In the genomic region with DNA sequence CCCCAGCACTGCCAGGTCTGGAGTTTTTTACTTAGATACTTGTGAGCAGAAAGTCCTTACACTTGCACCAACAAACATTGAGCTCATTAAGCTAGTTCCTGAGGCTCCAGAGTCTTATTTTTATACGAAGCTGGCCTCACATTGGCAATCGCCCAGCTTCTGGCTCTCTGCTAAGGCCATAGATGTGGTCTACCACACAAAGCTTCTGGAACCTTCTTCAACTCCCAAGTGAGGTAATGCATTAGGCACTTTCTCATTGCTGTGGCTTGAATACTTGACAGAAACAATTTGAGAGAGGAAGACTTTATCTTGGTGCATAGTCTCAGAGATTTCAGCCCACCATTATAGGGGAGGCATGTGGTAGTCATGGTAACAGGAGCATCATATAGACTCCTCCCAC, we compare ENCODE assay signal across 22 mouse cellular contexts. TPM values are rescaled to one million over a fixed set of nuclear protein-coding genes. Genes with fewer than 3 reads are reported as not detected.
DNase-seq lines count a peak whose midpoint lies in the region; ATAC-seq and TF ChIP-seq lines count a peak whose summit lies in the region.
"Had no signal": no experiment of that assay in that cellular context is flagged by ENCODE, and none has a peak within 500 bp of the region (broad histone marks: within the 10 kb centered on the region; RNA-seq: fewer than 3 reads in every experiment).

No protein-coding gene starts in this region.

- no peak overlapping the region for H3K4me2 ChIP-seq in limb, embryonic 14.5 days (replicated peaks; ENCODE audit: low read depth, low read length, severe bottlenecking)
- H3K4me2 ChIP-seq: embryonic facial prominence, embryonic 13.5 days; forebrain, embryonic 12.5 days had no signal

- H3K36me3 ChIP-seq in limb, embryonic 14.5 days (ENCODE audit: control insufficient read depth, insufficient read depth, low read length) = no peaks in the 10 kb centered on the region
- no peaks in the 10 kb centered on the region for H3K36me3 ChIP-seq in limb, embryonic 10.5 days
- H3K36me3 ChIP-seq: embryonic facial prominence, embryonic 13.5 days; forebrain, embryonic 10.5 days; forebrain, embryonic 12.5 days; G1E had no signal

- peak; percentile 60 for DNase-seq in limb, embryonic 14.5 days (ENCODE audit: low spot score)
- DNase-seq in limb, embryonic 10.5 days (ENCODE audit: low spot score) = no peak
- peak; percentile 74 for DNase-seq in Muller cell, postnatal 12 days (ENCODE audit: inconsistent ontology term)
- DNase-seq in adipocyte (ENCODE audit: low spot score) = peak; percentile 25
- no peak for DNase-seq in heart, adult 11 months
- DNase-seq in natural killer cell, adult 2 months (ENCODE audit: low spot score in 2 of 2) = no peak
- DNase-seq in adrenal gland, adult 18-20 months (ENCODE audit: low spot score in 2 of 2) = no peak
- DNase-seq: adrenal gland, adult 8-10 months; adrenal gland, postnatal 14 days; adrenal gland, postnatal 36 days; B cell, adult 2 months; cerebellum, adult 11-12 months; cerebellum, adult 2 months; cerebellum, adult 9-10 months; cerebellum, postnatal 25 days had no signal

- H3K9me3 ChIP-seq in limb, embryonic 14.5 days (ENCODE audit: control insufficient read depth, low read length) = no peaks in the 10 kb centered on the region
- no peaks in the 10 kb centered on the region for H3K9me3 ChIP-seq in limb, embryonic 10.5 days (replicated peaks)
- H3K9me3 ChIP-seq: embryonic facial prominence, embryonic 13.5 days; forebrain, embryonic 10.5 days; forebrain, embryonic 12.5 days had no signal

- H3K27ac ChIP-seq in limb, embryonic 14.5 days (replicated peaks; ENCODE audit: low read depth, low read length) = no peak overlapping the region
- H3K27ac ChIP-seq in limb, embryonic 10.5 days = no peak overlapping the region
- H3K27ac ChIP-seq: embryonic facial prominence, embryonic 13.5 days; forebrain, embryonic 10.5 days; forebrain, embryonic 12.5 days had no signal

- no peak for ATAC-seq in limb, embryonic 14.5 days (ENCODE audit: low FRiP score, low read depth)
- ATAC-seq: activated CD4-positive, CD25-positive, alpha-beta regulatory T cell, adult 4 months; CD4-positive, CD25-positive, alpha-beta regulatory T cell, adult 4 months; Patski had no signal

- no peak overlapping the region for H3K4me3 ChIP-seq in limb, embryonic 14.5 days (replicated peaks; ENCODE audit: low read length)
- no peak overlapping the region for H3K4me3 ChIP-seq in limb, embryonic 10.5 days
- H3K4me3 ChIP-seq: embryonic facial prominence, embryonic 13.5 days; forebrain, embryonic 10.5 days; forebrain, embryonic 12.5 days had no signal

- H3K4me1 ChIP-seq in limb, embryonic 14.5 days (ENCODE audit: control insufficient read depth, insufficient read depth, low read length) = peaks cover 5% of the 10 kb centered on the region
- H3K4me1 ChIP-seq in limb, embryonic 10.5 days = peaks cover 25% of the 10 kb centered on the region

- TF ChIP-seq POLR2A in limb, embryonic 14.5 days (IDR thresholded peaks at IDR 0.05; ENCODE audit: borderline replicate concordance, extremely low read depth, insufficient read depth, insufficient read length) = no peak

- no peak overlapping the region for H3K9ac ChIP-seq in limb, embryonic 14.5 days (ENCODE audit: low read depth, low read length, severe bottlenecking)
- H3K9ac ChIP-seq: embryonic facial prominence, embryonic 13.5 days; forebrain, embryonic 12.5 days had no signal

- peaks cover 12% of the 10 kb centered on the region for H3K27me3 ChIP-seq in limb, embryonic 14.5 days (ENCODE audit: control insufficient read depth, insufficient read depth, low read length)
- H3K27me3 ChIP-seq in limb, embryonic 10.5 days (ENCODE audit: low read depth, poor library complexity, severe bottlenecking) = peaks cover 14% of the 10 kb centered on the region

- 48% methylated on average over 2 of the region's 2 CpGs for WGBS in limb, embryonic 14.5 days
- 88% methylated on average over 2 of the region's 2 CpGs for WGBS in limb, embryonic 10.5 days

RNA-seq across cellular contexts. Expression of a gene that starts 23.4 kb away (rescaled TPM):
- 77.1 and 97.5 TPM in 2 replicates for polyA plus RNA-seq in limb, embryonic 14.5 days (2012; rRNA removed)
- polyA plus RNA-seq in limb, embryonic 14.5 days (2014; fragmentation: Nextera tagmentation; extraction: Ambion mirVana) = 18.7 and 20.7 TPM in 2 replicates
- polyA plus RNA-seq in limb, embryonic 10.5 days (2016; fragmentation: Nextera tagmentation; extraction: Ambion mirVana) = 69.0 and 72.2 TPM in 2 replicates
- 1 to 10 TPM; 7.2 to 8.0 TPM for total RNA-seq in adrenal gland, adult 18-20 months (2021)
- polyA plus RNA-seq: activated CD4-positive, CD25-positive, alpha-beta regulatory T cell, adult 4 months; CD4-positive, CD25-positive, alpha-beta regulatory T cell, adult 4 months; G1E had no signal

Comparison
In these comparisons a context has a peak if more than half of its experiments do, and no peak if none do; other contexts are left out.
1. DNase-seq: peak in limb, embryonic 14.5 days (single experiment), Muller cell, postnatal 12 days (single experiment) and adipocyte (single experiment); none in limb, embryonic 10.5 days (single experiment), heart, adult 11 months (single experiment), natural killer cell, adult 2 months (0 of 2) and adrenal gland, adult 18-20 months (0 of 2).